Mouse (Mus musculus) urinary bladder, postnatal 10 days (tissue): ENCODE data around the gene Mpc1.
"Not testable (repeated sequence)": the region's sequence is repeated elsewhere in the genome, so short reads cannot be mapped to it uniquely, and the experiment has no call there.

ENCODE experiments used
- DNase-seq: peaks from one replicate; pipeline ENCODE4 v3.0.0; 2022; ENCODE audit warnings: low spot score

Gene Mpc1

GRCm38 (mm10) chr17:8328511-8329174, 45.9 kb downstream of the Mpc1 start:
- DNase-seq, result no peak

GRCm38 (mm10) chr17:8330602-8331001, 47.9 kb downstream of the Mpc1 start:
- no peak for DNase-seq

GRCm38 (mm10) chr17:8337159-8337558, 54.5 kb downstream of the Mpc1 start, which contains the start of gene Prr18:
TSS of gene Prr18 (plus strand) at chr17:8337459.
- DNase-seq, result not testable (repeated sequence)

- no peak for DNase-seq
Measured at GRCm38 (mm10) chr17:8339666-8340374, 57.1 kb downstream of the Mpc1 start.

GRCm38 (mm10) chr17:8340407-8341359, 58.0 kb downstream of the Mpc1 start:
- no peak for DNase-seq

GRCm38 (mm10) chr17:8341360-8341963, 58.8 kb downstream of the Mpc1 start:
- no peak for DNase-seq

- no peak for DNase-seq
Measured at GRCm38 (mm10) chr17:8342706-8343105, 60.0 kb downstream of the Mpc1 start.

GRCm38 (mm10) chr17:8343416-8343815, 60.7 kb downstream of the Mpc1 start:
- DNase-seq, result no peak
